Mouse (Mus musculus) embryonic facial prominence, embryonic 14.5 days (tissue): ENCODE results near the gene Smpd4. TPM values are rescaled to one million over a fixed set of nuclear protein-coding genes. Genes with fewer than 3 reads are reported as not detected.

ENCODE experiments used
- ATAC-seq: fragments of 200-750 bp; cut with Nextera tagmentation; 2 replicates; pipeline ENCODE4 v1.8.0; 2017; ENCODE audit warnings: low read depth, moderate number of reproducible peaks, moderate TSS enrichment
- DNase-seq: peaks from one replicate; pipeline ENCODE4 v3.0.0-alpha.2; 2015; ENCODE audit warnings: low spot score
- H3K27ac ChIP-seq: fragments of 300-500 bp; sonication (generic); replicated peaks from 2 replicates; pipeline ENCODE4 v1.5.1; 2014; ENCODE audit warnings: low read depth, mild to moderate bottlenecking, low read length, moderate library complexity
- H3K27me3 ChIP-seq: fragments of 300-500 bp; sonication (generic); replicated peaks from 2 replicates; pipeline ENCODE4 v1.6.1; 2014; ENCODE audit warnings: low read length; ENCODE audit not compliant: control insufficient read depth, insufficient read depth
- H3K36me3 ChIP-seq: fragments of 300-500 bp; sonication (generic); 2 replicates; pipeline ENCODE4 v1.6.1; 2014; ENCODE audit warnings: low read length, mixed read lengths; ENCODE audit not compliant: control insufficient read depth, insufficient read depth
- H3K4me1 ChIP-seq: fragments of 300-500 bp; sonication (generic); 2 replicates; pipeline ENCODE4 v1.6.1; 2014; ENCODE audit warnings: antibody characterized with exemption, low read length; ENCODE audit not compliant: control insufficient read depth, insufficient read depth
- H3K4me2 ChIP-seq: fragments of 300-500 bp; sonication (generic); 2 replicates; pipeline ENCODE4 v1.6.1; 2014; ENCODE audit warnings: low read depth, mild to moderate bottlenecking, low read length, moderate library complexity, mixed read lengths
- H3K4me3 ChIP-seq: fragments of 300-500 bp; sonication (generic); 2 replicates; pipeline ENCODE4 v1.5.1; 2014; ENCODE audit warnings: low read depth, mild to moderate bottlenecking, low read length
- H3K9ac ChIP-seq: fragments of 300-500 bp; sonication (generic); 2 replicates; pipeline ENCODE4 v1.6.1; 2014; ENCODE audit warnings: low read depth, mild to moderate bottlenecking, low read length, moderate library complexity, mixed read lengths
- H3K9me3 ChIP-seq: fragments of 300-500 bp; sonication (generic); 2 replicates; pipeline ENCODE4 v1.6.1; 2016; ENCODE audit warnings: low read length; ENCODE audit not compliant: control insufficient read depth
- WGBS: fragments of 180-500 bp; shearing (Covaris S2); extraction: QIAGEN DNeasy Blood & Tissue Kit; methylation state at CpG from one replicate; pipeline ENCODE4 v1.1.7; 2014; 5-methylcytosine and 5-hydroxymethylcytosine counted together
- polyA plus RNA-seq: library from polyadenylated mRNA; unstranded; fragments of >200 nt; fragmentation: Nextera tagmentation; extraction: Ambion mirVana; gene quantifications from 2 replicates; pipeline ENCODE4 v1.2.1, GENCODE M21; 2014

The Smpd4 gene
- polyA plus RNA-seq, 1 experiment from 2014 or later: 27.9 TPM

DNA sequence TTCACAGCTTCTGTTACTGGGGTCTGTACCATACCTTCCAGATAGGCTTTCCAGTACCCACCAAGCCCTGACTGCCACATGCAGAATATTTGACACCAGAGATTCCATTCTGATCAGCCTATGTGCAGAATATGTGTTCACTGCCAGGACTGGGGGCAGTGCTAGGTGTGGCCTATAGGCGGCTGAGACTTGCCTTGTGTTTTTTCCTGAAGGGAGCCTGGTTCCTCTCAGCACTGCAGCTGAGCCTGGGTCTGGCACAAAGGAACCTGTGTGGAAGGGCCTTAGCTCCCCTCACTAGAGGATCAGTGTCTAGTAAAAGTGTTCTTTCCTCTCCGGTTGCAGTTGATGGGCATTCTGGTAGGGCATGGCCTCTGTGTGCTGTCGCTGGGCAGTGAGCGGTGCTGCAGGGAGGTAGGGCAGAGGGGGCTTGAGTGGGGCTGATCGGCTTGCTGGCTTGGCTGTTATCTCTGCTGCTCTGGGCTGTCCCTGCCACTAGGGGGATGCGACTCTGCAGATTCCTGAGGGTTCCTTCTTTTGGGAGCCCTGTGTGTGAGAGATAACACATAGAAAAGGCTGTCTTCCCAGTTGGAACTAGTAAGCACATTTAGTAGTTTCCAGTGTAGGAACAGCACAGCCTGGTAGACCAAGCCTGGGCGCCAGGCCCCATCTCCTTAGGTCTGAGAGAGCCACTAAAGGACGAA lies 14.5 kb downstream of the Smpd4 start:
- H3K4me2 ChIP-seq: no peak overlapping the region
- ATAC-seq: no peak
- H3K4me3 ChIP-seq: no peak overlapping the region
- DNase-seq: no peak
- H3K4me1 ChIP-seq: no peaks in the 10 kb centered on the region
- H3K9ac ChIP-seq: no peak overlapping the region
- no peaks in the 10 kb centered on the region for H3K27me3 ChIP-seq
- H3K9me3 ChIP-seq: no peaks in the 10 kb centered on the region
- H3K27ac ChIP-seq: no peak overlapping the region
- H3K36me3 ChIP-seq: peaks cover 72% of the 10 kb centered on the region
- whole genome bisulfite sequencing: 74% methylated on average over 8 of the region's 8 CpGs

DNA sequence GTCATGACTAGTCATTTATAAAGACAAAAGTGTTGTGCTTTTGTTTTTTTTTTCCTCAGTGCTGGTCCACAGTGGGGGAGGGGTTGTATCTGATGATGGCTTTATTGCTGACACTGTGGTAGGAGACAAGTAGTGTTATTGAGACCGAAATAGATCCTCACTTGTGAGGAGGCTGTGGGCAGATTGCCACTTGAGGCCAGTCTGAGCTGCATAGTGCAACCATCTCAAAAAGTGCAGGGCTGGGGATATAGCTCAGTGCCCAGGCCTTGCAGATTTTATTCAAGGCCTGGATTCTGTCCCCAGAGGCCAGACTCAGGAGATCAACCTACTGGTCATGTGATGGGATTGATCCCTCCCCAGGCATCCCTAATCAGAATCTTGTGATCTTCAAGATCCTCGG lies 17.8 kb downstream of the Smpd4 start:
- Histone ChIP-seq H3K4me1 (no peaks in the 10 kb centered on the region), H3K27ac (no peak overlapping the region), H3K27me3 (no peaks in the 10 kb centered on the region), H3K4me3 (no peak overlapping the region), H3K4me2 (no peak overlapping the region), H3K36me3 (peaks cover 71% of the 10 kb centered on the region), H3K9ac (no peak overlapping the region), H3K9me3 (no peaks in the 10 kb centered on the region)
- WGBS: 83% methylated on average over 2 of the region's 2 CpGs
- ATAC-seq (no peak), DNase-seq (no peak)

DNA sequence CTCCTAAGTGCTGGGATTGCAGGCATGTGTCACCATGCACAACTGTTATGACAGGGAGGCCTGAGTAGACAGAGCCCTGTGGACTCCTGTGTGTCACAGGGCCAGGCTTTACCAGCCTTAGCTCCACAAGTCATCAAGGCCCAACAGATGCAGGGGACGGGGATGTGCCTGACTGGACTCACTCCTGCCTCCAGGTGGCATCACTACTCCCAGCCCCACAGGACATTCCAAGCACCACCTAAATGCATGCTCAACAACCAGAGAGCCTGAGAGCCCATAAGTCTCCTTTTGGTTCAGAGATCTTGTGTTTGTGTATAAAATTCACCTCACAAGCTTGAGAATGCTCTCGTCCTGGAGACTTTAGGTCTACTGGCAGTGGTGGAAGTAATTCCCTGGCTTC lies 18.5 kb downstream of the Smpd4 start:
- Histone ChIP-seq H3K4me2 (no peak overlapping the region), H3K27ac (no peak overlapping the region), H3K4me1 (no peaks in the 10 kb centered on the region), H3K4me3 (no peak overlapping the region), H3K36me3 (peaks cover 70% of the 10 kb centered on the region), H3K27me3 (no peaks in the 10 kb centered on the region), H3K9ac (no peak overlapping the region), H3K9me3 (no peaks in the 10 kb centered on the region)
- no peak for DNase-seq
- no peak for ATAC-seq
- WGBS: 76% methylated on average over 2 of the region's 2 CpGs

DNA sequence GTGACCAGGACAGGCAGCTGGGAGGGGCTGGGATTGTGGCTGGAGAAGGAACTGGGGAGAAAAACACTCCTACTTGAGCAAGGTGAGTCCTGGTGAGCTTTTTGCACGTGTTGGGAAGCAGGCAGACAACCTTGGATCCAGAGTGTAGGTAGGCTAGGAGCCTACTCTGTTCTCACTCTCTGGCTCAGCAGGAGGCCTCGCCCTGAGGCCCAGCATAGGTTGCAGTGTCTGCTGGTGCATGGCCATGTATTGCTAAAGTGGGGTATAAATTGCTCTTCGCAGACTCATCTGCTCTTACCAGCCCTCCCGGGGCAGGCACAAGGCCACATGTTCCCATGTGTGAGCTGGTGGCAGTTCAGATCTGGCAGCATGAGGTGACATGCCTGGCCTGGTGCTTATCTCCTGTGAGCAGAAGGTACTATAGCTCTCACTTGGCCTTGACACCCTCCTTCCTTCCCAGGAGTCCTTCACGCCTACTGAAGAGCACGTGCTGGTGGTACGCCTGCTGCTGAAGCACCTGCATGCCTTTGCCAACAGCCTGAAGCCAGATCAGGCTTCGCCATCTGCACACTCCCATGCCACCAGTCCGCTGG lies 19.0 kb downstream of the Smpd4 start:
- ATAC-seq (no peak), DNase-seq (no peak)
- Histone ChIP-seq H3K9me3 (no peaks in the 10 kb centered on the region), H3K4me1 (no peaks in the 10 kb centered on the region), H3K4me3 (no peak overlapping the region), H3K36me3 (peaks cover 70% of the 10 kb centered on the region), H3K4me2 (no peak overlapping the region), H3K27ac (no peak overlapping the region), H3K27me3 (no peaks in the 10 kb centered on the region), H3K9ac (no peak overlapping the region)
- 93% methylated on average over 9 of the region's 9 CpGs for WGBS

DNA sequence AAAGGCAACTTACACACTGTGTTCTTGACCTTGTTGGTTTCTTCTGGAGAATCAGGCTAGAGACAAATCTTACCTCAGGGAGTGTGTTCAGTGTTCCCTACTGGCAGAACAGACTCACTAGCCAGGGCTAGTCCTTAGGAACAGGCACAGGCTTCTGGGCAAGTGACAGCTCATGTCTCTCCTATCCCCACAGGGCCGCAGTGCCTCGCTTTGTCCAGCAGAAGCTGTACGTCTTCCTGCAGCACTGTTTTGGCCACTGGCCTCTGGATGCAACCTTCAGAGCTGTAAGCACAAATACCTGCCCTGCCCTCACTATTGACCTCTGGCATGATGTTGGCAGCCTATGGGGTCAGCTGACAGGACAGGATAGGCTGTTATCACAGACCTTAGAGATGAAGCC lies 19.9 kb downstream of the Smpd4 start:
- Histone ChIP-seq H3K4me1 (no peaks in the 10 kb centered on the region), H3K4me3 (no peak overlapping the region), H3K27me3 (no peaks in the 10 kb centered on the region), H3K9ac (no peak overlapping the region), H3K36me3 (peaks cover 70% of the 10 kb centered on the region), H3K9me3 (no peaks in the 10 kb centered on the region), H3K27ac (no peak overlapping the region), H3K4me2 (no peak overlapping the region)
- DNase-seq (no peak), ATAC-seq (no peak)
- 94% methylated on average over 3 of the region's 3 CpGs for WGBS

DNA sequence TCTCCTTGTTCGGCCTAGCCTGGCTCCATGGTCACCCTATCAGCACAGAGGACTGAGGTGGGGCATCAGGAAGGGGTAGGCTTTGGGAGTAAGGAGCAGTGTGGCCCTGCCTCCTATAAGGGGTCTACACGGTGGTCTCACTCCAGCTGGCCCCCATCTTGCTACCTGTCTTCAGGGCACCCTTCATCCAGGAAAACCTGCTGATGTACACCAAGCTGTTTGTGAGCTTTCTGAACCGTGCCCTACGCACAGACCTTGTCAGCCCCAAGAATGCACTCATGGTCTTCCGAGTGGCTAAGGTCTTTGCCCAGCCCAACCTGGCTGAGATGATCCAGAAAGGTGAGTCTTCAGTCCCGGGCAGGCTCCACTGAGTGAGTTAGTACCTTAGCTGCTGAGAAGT lies 20.8 kb downstream of the Smpd4 start:
- H3K9ac ChIP-seq: no peak overlapping the region
- 97% methylated on average over 6 of the region's 6 CpGs for WGBS
- no peak overlapping the region for H3K4me3 ChIP-seq
- H3K36me3 ChIP-seq: peaks cover 66% of the 10 kb centered on the region
- H3K4me2 ChIP-seq: no peak overlapping the region
- no peaks in the 10 kb centered on the region for H3K9me3 ChIP-seq
- DNase-seq (no peak), ATAC-seq (no peak)
- no peaks in the 10 kb centered on the region for H3K4me1 ChIP-seq
- H3K27me3 ChIP-seq: no peaks in the 10 kb centered on the region
- no peak overlapping the region for H3K27ac ChIP-seq

DNA sequence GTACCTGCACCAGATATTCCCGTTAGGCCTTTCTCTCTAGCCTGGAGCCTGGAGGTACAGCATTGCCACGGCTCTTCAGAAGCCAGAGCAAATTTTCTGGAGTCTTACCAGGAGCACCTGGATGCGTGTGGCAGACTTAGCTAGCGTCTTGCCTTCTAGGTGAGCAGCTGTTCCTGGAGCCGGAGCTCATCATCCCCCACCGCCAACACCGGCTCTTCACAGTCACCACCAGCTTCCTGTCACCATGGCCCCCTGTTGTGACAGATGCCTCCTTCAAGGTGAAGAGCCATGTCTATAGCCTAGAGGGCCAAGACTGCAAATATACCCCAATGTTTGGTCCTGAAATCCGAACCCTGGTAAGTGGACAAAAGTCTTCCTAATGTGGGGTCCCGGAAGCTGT lies 21.6 kb downstream of the Smpd4 start:
- no peaks in the 10 kb centered on the region for H3K9me3 ChIP-seq
- ATAC-seq: no peak

DNA sequence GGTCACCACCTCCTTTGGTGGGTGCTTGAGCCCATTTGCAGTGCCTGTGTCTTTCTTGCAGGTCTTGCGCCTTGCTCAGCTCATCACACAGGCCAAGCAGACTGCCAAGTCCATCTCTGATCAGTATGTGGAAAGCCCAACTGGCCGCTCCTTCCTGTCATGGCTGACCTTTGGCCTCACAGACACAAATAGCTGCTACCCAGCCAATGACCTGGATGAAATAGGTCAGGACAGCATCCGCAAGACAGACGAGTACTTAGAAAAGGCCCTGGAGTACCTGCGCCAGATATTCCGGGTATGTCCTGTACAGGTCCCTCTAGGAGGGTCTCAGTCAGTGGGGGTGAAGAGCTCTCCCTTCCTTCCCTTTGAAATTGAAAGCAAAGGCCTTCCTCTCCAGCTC lies 22.1 kb downstream of the Smpd4 start:
- H3K4me2 ChIP-seq: no peak overlapping the region
- no peaks in the 10 kb centered on the region for H3K4me1 ChIP-seq
- H3K27ac ChIP-seq: no peak overlapping the region
- no peak for DNase-seq
- WGBS: 77% methylated on average over 6 of the region's 6 CpGs
- ATAC-seq: no peak
- H3K9me3 ChIP-seq: no peaks in the 10 kb centered on the region
- H3K27me3 ChIP-seq: no peaks in the 10 kb centered on the region
- H3K9ac ChIP-seq: no peak overlapping the region
- H3K4me3 ChIP-seq: no peak overlapping the region
- peaks cover 59% of the 10 kb centered on the region for H3K36me3 ChIP-seq

More for the DNA sequence above, 21.6 kb downstream of the Smpd4 start:
- no peak for DNase-seq
- Histone ChIP-seq H3K4me2 (no peak overlapping the region), H3K36me3 (peaks cover 59% of the 10 kb centered on the region), H3K9ac (no peak overlapping the region), H3K4me1 (no peaks in the 10 kb centered on the region), H3K4me3 (no peak overlapping the region), H3K27ac (no peak overlapping the region), H3K27me3 (no peaks in the 10 kb centered on the region)
- WGBS: 88% methylated on average over 9 of the region's 9 CpGs

DNA sequence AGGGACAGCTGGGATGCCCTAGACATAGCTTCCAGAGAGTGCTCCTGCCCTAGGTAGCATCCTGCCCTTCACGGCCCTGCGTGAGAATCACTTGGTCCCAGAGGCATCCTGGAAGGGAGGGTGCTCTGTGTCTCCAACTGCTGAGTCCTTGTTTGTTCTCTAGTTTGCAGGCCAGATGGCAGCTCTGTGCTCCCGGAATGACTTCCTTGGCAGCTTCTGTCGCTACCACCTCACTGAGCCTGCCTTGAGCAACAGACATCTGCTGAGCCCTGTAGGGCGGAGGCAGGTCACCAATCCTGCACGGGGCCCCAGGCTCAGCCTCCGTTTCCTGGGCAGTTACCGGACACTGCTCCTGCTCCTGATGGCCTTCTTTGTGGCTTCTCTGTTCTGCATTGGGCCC lies 23.2 kb downstream of the Smpd4 start:
- ATAC-seq (no peak), DNase-seq (no peak)
- Histone ChIP-seq H3K4me1 (no peaks in the 10 kb centered on the region; the same call in 1 of the 2 replicates), H3K4me3 (no peak overlapping the region), H3K36me3 (peaks cover 59% of the 10 kb centered on the region), H3K27me3 (no peaks in the 10 kb centered on the region), H3K27ac (no peak overlapping the region), H3K9me3 (no peaks in the 10 kb centered on the region), H3K9ac (no peak overlapping the region), H3K4me2 (no peak overlapping the region)
- 86% methylated on average over 6 of the region's 8 CpGs for WGBS
